Mouse (Mus musculus) hindbrain, embryonic 11.5 days (tissue): ENCODE results near the gene Hivep3. TPM values are rescaled to one million over a fixed set of nuclear protein-coding genes. Genes with fewer than 3 reads are reported as not detected.
A peak's percentile ranks its signal among the peaks of the same experiment; 100 is the strongest.

Experiments
- ATAC-seq: fragments of 200-750 bp; cut with Nextera tagmentation; 2 replicates; pipeline ENCODE4 v1.8.0; 2017; ENCODE audit warnings: mild to moderate bottlenecking, moderate TSS enrichment, moderate library complexity; ENCODE audit not compliant: low FRiP score
- DNase-seq: peaks from one replicate; pipeline ENCODE4 v3.0.0-alpha.2; 2015; ENCODE audit warnings: low spot score
- H3K27ac ChIP-seq: fragments of 300-500 bp; sonication (generic); 2 replicates; pipeline ENCODE4 v1.5.1; 2014; ENCODE audit warnings: mild to moderate bottlenecking, low read depth, low read length
- H3K27me3 ChIP-seq: fragments of 300-500 bp; sonication (generic); 2 replicates; pipeline ENCODE4 v1.6.1; 2014; ENCODE audit warnings: mild to moderate bottlenecking, low read length, moderate library complexity, mixed read lengths; ENCODE audit not compliant: control insufficient read depth, insufficient read depth
- H3K36me3 ChIP-seq: fragments of 300-500 bp; sonication (generic); 2 replicates; pipeline ENCODE4 v1.6.1; 2014; ENCODE audit warnings: mild to moderate bottlenecking, low read length, moderate library complexity, mixed read lengths; ENCODE audit not compliant: control insufficient read depth, insufficient read depth
- H3K4me1 ChIP-seq: fragments of 300-500 bp; sonication (generic); replicated peaks from 2 replicates; pipeline ENCODE4 v1.6.1; 2014; ENCODE audit warnings: low read length, mixed read lengths; ENCODE audit not compliant: control insufficient read depth, insufficient read depth
- H3K4me2 ChIP-seq: fragments of 300-500 bp; sonication (generic); replicated peaks from 2 replicates; pipeline ENCODE4 v1.6.1; 2014; ENCODE audit warnings: mild to moderate bottlenecking, low read depth, low read length
- H3K4me3 ChIP-seq: fragments of 300-500 bp; sonication (generic); 2 replicates; pipeline ENCODE4 v1.5.1; 2014; ENCODE audit warnings: low read depth, low read length
- H3K9ac ChIP-seq: fragments of 300-500 bp; sonication (generic); 2 replicates; pipeline ENCODE4 v1.6.1; 2014; ENCODE audit warnings: low read depth, low read length
- H3K9me3 ChIP-seq: fragments of 300-500 bp; sonication (generic); 2 replicates; pipeline ENCODE4 v1.6.1; 2016; ENCODE audit warnings: low read length; ENCODE audit not compliant: control insufficient read depth
- WGBS: fragments of 180-500 bp; shearing (Covaris S2); extraction: QIAGEN DNeasy Blood & Tissue Kit; methylation state at CpG from one replicate; pipeline ENCODE4 v1.1.7; 2014; 5-methylcytosine and 5-hydroxymethylcytosine counted together
- polyA plus RNA-seq: library from polyadenylated mRNA; unstranded; fragments of >200 nt; fragmentation: Nextera tagmentation; extraction: Ambion mirVana; gene quantifications from 2 replicates; pipeline ENCODE4 v1.2.1, GENCODE M21; 2014

The Hivep3 gene
- polyA plus RNA-seq, 1 experiment from 2014 or later, result 1.8 TPM

GRCm38 (mm10) chr4:119895504-119895903 lies 161.9 kb downstream of the Hivep3 start:
- no peak for ATAC-seq
- no peaks in the 10 kb centered on the region for H3K36me3 ChIP-seq
- H3K4me3 ChIP-seq, result no peak overlapping the region
- H3K4me1 ChIP-seq, result no peaks in the 10 kb centered on the region
- no peaks in the 10 kb centered on the region for H3K27me3 ChIP-seq
- no peaks in the 10 kb centered on the region for H3K9me3 ChIP-seq
- H3K27ac ChIP-seq, result no peak overlapping the region
- DNase-seq, result no peak
- no peak overlapping the region for H3K9ac ChIP-seq
- H3K4me2 ChIP-seq, result no peak overlapping the region
- 78% methylated on average over 5 of the region's 5 CpGs for WGBS

- H3K27ac ChIP-seq, result no peak overlapping the region
- no peak for ATAC-seq
- H3K36me3 ChIP-seq, result no peaks in the 10 kb centered on the region
- no peak overlapping the region for H3K9ac ChIP-seq
- no peaks in the 10 kb centered on the region for H3K27me3 ChIP-seq
- WGBS, result 70% methylated on average over 3 of the region's 3 CpGs
- H3K4me1 ChIP-seq, result no peaks in the 10 kb centered on the region
- H3K9me3 ChIP-seq, result no peaks in the 10 kb centered on the region
- no peak overlapping the region for H3K4me2 ChIP-seq
- H3K4me3 ChIP-seq, result no peak overlapping the region
- no peak for DNase-seq
These were observed 163.0 kb downstream of the Hivep3 start for GRCm38 (mm10) chr4:119896572-119896971.

GRCm38 (mm10) chr4:119897054-119897855 lies 163.7 kb downstream of the Hivep3 start:
- DNase-seq (no peak), ATAC-seq (no peak)
- H3K4me3 ChIP-seq, result no peak overlapping the region
- H3K4me1 ChIP-seq, result no peaks in the 10 kb centered on the region
- H3K27ac ChIP-seq, result no peak overlapping the region
- H3K27me3 ChIP-seq, result no peaks in the 10 kb centered on the region
- no peak overlapping the region for H3K4me2 ChIP-seq
- WGBS, result 72% methylated on average over 6 of the region's 6 CpGs
- no peaks in the 10 kb centered on the region for H3K36me3 ChIP-seq
- H3K9me3 ChIP-seq, result no peaks in the 10 kb centered on the region
- no peak overlapping the region for H3K9ac ChIP-seq

GRCm38 (mm10) chr4:119901556-119902491 lies 168.2 kb downstream of the Hivep3 start:
- WGBS, result 67% methylated on average over 16 of the region's 16 CpGs
- Histone ChIP-seq H3K4me2 (no peak overlapping the region; the same call in 1 of the 2 replicates), H3K9ac (no peak overlapping the region), H3K27ac (no peak overlapping the region), H3K27me3 (no peaks in the 10 kb centered on the region), H3K36me3 (no peaks in the 10 kb centered on the region), H3K4me3 (no peak overlapping the region), H3K9me3 (no peaks in the 10 kb centered on the region), H3K4me1 (no peaks in the 10 kb centered on the region)
- ATAC-seq (no peak), DNase-seq (no peak)

GRCm38 (mm10) chr4:119903328-119903727 lies 169.7 kb downstream of the Hivep3 start:
- Histone ChIP-seq H3K27ac (no peak overlapping the region), H3K4me1 (no peaks in the 10 kb centered on the region), H3K9ac (no peak overlapping the region), H3K4me3 (no peak overlapping the region), H3K36me3 (no peaks in the 10 kb centered on the region), H3K27me3 (no peaks in the 10 kb centered on the region), H3K9me3 (no peaks in the 10 kb centered on the region), H3K4me2 (no peak overlapping the region)
- DNase-seq (no peak), ATAC-seq (no peak)

- H3K9ac ChIP-seq, result no peak overlapping the region
- H3K9me3 ChIP-seq, result no peaks in the 10 kb centered on the region
- no peaks in the 10 kb centered on the region for H3K4me1 ChIP-seq
- WGBS, result 65% methylated on average over 1 of the region's 1 CpGs
- no peak overlapping the region for H3K4me2 ChIP-seq
- peak; percentile 39 for DNase-seq
- no peak overlapping the region for H3K4me3 ChIP-seq
- no peaks in the 10 kb centered on the region for H3K27me3 ChIP-seq
- H3K36me3 ChIP-seq, result no peaks in the 10 kb centered on the region
- ATAC-seq, result no peak
- no peak overlapping the region for H3K27ac ChIP-seq
These were observed 170.2 kb downstream of the Hivep3 start for GRCm38 (mm10) chr4:119903806-119904205.

GRCm38 (mm10) chr4:119904296-119904695 lies 170.7 kb downstream of the Hivep3 start:
- no peaks in the 10 kb centered on the region for H3K4me1 ChIP-seq
- 82% methylated on average over 4 of the region's 4 CpGs for WGBS
- no peaks in the 10 kb centered on the region for H3K27me3 ChIP-seq
- H3K4me3 ChIP-seq, result no peak overlapping the region
- H3K9me3 ChIP-seq, result no peaks in the 10 kb centered on the region
- no peak overlapping the region for H3K27ac ChIP-seq
- no peak overlapping the region for H3K9ac ChIP-seq
- no peak for DNase-seq
- no peak for ATAC-seq
- H3K36me3 ChIP-seq, result no peaks in the 10 kb centered on the region
- H3K4me2 ChIP-seq, result no peak overlapping the region

- WGBS, result 86% methylated on average over 4 of the region's 4 CpGs
- Histone ChIP-seq H3K4me1 (no peaks in the 10 kb centered on the region), H3K4me2 (no peak overlapping the region), H3K9me3 (no peaks in the 10 kb centered on the region), H3K9ac (no peak overlapping the region), H3K36me3 (no peaks in the 10 kb centered on the region), H3K27ac (no peak overlapping the region), H3K4me3 (no peak overlapping the region), H3K27me3 (no peaks in the 10 kb centered on the region)
- ATAC-seq, result no peak
- no peak for DNase-seq
These were observed 173.5 kb downstream of the Hivep3 start for GRCm38 (mm10) chr4:119907106-119907505.
